Mouse (Mus musculus) testis, postnatal 14 days (tissue): ENCODE measurements around the gene Gm4881.

ENCODE experiments used
- DNase-seq: peaks from one replicate; pipeline ENCODE4 v3.0.0; 2021; ENCODE audit warnings: low spot score

Gm4881 gene

DNA sequence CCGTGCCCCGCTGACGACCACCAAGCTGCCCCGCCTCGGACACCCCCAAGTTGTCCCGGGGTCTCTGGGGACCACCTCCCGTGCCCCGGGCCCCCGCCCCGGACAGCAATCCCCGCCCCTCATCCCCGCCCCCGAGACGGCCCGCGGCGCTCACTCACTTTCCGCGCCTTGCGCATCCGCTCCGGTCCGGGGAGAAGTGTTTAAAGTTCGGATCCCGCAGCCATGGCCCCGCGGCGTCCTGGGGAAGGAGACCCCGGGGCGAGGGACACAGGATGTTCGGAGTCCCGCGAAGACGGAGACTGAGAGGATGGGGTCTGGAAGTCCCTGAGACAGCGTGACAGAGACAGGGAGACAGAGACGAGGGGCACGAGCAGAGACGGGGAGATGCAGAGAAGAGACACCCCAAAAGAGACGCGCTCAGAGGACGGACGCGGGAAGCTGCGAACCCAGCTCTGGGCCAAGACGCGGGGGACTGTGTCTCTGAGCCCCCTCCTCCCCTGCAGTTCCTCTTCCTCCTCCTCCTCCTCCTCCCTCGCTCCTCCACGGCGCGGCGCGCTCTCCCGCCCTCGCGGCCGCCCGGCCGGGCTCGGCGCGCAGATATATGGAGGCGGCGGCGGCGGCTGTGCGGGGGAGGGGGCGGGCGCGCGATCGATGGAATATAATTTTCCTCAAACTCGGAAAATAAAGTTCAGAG is at the start of gene Gm4881:
Gene Gm4881 (minus strand): TSS at position 238 of the 694 bp plus-strand sequence.
- no peak for DNase-seq

DNA sequence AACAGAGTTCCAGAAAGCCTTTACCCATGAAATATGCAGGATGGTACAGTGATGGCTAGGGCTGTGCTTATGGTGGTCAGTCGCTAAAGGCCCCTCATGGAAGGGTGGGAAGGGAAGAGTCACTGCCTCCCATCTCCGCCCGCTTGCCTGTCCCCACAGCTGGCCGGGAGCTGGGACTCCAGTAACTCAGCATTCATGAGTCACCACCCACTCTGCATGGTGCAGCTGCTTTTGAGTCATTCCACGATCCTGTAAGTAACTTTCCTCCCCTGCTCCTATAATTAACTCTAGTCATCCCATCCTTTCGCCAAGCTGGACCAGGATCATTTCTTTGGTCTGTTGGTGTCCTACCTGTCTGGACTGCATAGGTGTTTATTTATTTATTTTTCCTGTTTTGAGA is 48.8 kb upstream of the Gm4881 start:
- DNase-seq, result no peak

- DNase-seq, result no peak
These were observed 46.2 kb upstream of the Gm4881 start for GRCm38 (mm10) chr7:24990478-24990877.

GRCm38 (mm10) chr7:24987941-24988340 is 43.6 kb upstream of the Gm4881 start:
- no peak for DNase-seq

DNA sequence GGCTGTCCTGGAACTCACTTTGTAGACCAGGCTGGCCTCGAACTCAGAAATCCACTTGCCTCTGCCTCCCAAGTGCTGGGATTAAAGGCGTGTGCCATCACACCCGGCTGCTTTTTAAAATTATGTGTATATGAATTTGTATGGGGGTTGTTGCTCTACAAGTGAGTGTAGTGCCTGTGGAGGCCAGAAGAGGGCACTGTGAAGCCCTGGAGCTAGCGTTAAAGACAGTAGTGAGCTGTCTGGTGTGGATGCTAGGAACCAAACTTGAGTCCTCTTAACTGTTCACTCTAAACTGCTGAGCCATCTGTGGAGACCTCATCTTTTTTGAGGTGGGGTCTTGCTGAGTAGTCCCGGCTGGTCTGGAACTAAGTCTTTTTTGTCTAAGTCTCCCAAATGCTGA is 41.5 kb upstream of the Gm4881 start:
- DNase-seq, result no peak

DNA sequence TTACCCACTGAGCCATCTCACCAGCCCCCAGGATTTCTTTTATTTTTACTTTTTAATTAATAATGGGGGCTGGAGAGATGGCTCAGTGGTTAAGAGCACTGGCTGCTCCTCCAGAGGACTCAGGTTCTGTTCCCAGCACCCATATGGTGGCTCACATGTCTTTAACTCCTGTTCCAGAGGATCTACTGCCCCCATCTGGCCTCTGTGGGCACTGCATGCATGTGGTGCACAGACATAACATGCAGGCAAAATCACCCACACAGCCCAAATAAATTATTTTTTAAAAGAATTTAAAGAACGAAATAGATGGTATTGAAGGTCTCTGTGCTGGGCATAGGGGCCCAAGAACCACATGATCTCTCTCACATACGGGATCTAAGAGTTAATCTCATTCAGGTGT is 40.0 kb upstream of the Gm4881 start:
- no peak for DNase-seq

- DNase-seq, result no peak
These were observed 39.1 kb upstream of the Gm4881 start for GRCm38 (mm10) chr7:24983396-24983795.

DNA sequence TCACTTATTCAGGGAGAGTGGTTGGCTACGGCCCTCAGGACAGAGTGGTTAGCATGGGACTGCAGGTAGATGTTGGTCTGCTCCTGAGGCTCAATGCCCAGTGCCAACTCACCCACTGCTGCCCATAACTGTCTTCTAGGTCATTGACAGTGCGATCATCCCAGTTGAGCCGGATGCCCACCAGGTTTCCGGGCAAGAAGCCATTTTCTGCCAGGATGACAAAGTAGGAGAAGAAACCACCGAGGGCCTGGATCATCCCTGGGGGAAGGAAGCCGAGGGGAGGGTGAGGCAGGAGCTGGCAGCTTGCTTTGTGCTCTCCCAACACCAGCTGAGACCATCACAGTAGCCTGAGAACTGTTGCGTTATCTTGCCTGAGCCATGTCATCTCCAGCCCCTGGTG is 36.1 kb upstream of the Gm4881 start:
- no peak for DNase-seq

DNA sequence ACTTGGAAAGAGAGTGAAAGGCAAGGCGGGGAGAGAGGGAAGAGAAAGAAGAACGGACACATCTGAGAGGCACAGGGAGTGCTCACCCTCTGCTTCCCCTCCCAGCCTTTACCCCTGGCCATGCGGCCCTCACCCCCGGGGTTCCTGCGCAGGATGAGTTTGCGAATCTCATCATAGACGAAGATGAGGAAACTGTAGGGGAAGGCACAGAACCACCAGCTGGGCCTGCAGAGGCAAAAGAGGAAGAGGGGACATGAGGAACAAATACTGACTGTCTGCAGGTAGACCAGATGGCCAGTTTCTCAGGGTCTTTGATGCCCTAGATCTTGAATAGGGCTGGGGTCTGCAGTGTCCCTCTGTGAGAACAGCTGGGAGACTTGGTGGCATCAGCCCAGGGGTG is 34.5 kb upstream of the Gm4881 start:
- DNase-seq, result no peak

DNA sequence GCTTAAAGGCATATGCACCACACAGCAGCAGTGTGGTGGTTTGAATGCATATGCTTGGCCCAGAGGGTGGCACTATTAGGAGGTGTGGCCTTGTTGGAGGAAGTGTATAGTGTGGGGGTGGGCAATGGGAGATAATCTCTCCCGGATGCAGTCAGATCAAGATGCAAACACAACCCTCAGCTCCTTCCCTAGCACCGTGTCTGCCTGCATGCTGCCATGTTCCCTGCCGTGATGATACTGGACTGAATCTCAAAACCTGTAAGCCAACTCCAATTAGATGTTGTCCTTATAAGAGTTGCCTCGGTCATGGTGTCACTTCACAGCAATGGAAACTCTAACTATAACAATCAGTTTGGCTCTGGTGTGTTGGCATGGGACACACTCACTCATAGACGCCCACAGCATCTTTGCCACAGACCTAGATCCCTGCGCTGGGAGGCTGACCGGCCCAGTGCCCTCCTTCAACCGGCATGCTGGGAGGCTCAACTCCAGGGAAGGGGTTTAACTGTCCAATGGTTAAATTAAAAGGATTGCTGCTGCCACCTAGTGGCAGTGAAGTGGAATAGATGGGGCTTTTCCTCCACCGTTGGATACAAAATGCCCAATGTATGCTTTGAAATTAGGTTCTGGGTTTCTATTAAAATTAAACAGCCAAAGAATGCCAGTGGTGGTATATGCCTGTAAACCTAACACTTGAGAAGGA is 30.8 kb upstream of the Gm4881 start:
- DNase-seq, result no peak

DNA sequence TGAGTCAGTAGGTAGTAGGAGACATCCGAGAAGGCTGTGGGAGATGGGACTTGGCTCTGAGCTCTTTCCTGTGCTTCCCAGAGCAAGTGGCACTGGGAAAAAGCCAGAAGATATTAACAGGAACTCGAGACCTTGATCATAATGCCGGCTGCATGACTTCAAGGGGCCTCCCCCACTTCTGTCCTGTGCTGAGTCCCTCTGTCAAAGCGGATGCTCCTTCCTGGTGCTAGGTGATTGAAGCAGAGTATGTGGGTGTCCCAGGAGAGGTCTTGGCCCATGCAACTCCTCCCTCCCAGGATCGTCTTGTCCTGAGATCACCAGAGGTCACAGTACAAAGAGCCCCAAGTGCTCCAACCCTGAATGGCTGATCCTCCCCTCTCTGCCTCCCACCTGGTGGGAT is 29.6 kb upstream of the Gm4881 start:
- no peak for DNase-seq

DNA sequence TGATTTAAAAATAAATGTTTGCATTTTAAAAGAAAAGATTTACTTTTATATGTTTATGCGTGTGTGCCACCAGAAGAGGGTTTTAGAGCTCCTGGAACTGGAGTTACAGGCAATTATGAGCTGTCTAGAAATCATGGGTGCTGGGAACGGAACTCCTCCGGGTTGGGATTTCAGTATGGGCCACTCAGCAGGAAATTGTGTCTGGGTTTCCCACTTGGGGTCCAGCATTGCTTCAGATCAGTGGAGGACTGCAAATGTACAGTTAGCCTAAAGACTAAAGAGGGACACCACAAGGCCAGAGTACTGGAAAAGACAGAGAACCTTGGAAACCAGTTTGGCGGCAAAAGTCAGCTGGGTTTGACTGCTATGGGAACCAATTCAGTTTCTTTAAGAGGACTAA is 28.9 kb upstream of the Gm4881 start:
- no peak for DNase-seq

DNA sequence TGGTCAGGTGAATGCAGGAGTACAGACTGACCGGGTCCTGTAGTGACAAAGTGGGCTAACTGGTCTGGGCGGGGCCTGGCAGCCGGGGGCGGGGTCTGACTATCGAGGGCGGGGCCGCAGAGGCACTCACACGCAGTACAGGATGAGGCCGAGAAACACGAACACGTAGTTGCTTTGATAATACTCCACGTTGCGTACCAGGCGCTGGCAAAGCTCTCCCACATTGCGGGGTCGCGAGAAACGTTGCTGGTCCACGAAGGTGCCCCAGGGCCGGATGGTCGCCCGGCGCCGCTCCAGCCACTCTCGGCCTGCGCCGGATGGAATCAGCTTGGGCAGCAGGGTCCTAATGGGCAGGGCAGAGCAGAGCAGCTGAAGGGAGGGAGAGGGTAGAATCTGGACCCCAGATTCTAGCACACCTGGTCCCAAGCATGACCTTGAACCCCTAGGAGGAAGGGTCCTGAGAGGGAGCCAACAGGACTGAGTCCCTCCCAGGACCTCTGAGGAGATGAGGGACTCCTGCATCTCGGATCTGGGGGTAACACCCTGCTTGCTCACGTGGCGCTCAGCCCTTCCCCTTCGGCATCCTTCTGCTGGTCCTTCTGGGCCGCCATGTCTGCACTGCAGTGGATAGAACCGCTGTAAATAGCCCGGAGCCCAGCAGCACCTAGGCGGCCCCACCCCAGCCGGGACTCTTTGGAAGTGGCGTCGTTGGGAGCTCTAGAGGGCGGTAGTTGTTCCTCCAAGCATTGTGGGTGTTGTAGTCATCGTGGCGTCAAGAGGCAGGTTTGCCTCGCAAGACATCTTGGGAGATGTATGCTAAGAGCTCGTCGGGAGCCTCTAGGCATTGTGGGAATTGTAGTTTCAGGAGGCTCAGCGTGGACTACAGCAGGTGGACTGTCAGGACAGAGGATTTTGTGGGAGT is 27.9 kb upstream of the Gm4881 start, which contains the start of gene Rabac1:
Gene Rabac1 (minus strand): TSS at position 783 of the 922 bp plus-strand sequence.
- peak; percentile 93 for DNase-seq

- no peak for DNase-seq
These were observed 27.1 kb upstream of the Gm4881 start for GRCm38 (mm10) chr7:24971261-24971971.

DNA sequence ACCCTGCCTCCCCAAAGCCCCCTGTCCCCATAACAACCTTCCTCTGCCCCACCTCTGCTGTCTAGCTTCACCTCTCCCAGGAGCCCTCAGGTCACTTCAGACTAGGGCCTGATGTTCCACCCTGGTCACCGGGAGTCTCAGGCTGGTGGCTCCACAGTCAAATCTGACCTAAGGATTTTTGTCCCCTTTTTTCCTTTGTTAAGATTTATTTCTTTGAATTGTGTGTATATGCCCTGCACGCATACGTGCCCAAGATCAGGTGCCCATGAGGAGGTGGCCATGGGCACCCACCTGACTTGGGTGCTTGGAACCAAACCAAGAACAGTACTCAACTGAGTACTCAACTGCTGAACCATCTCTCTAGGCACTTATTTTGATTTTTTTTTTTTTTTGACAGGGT is 26.0 kb upstream of the Gm4881 start:
- DNase-seq, result no peak

GRCm38 (mm10) chr7:24969805-24970204 is 25.5 kb upstream of the Gm4881 start:
- DNase-seq, result no peak

GRCm38 (mm10) chr7:24968463-24968862 is 24.2 kb upstream of the Gm4881 start:
- DNase-seq, result no peak

- DNase-seq, result no peak
These were observed 23.7 kb upstream of the Gm4881 start for GRCm38 (mm10) chr7:24967966-24968365.

GRCm38 (mm10) chr7:24964897-24965535 is 20.7 kb upstream of the Gm4881 start:
- DNase-seq, result peak; percentile 55

GRCm38 (mm10) chr7:24964288-24964687 is 20.0 kb upstream of the Gm4881 start:
- DNase-seq, result no peak

GRCm38 (mm10) chr7:24955226-24955625 is 10.9 kb upstream of the Gm4881 start:
- no peak for DNase-seq
